ENCODE assay signal across 13 mouse cellular contexts in the genomic region with DNA sequence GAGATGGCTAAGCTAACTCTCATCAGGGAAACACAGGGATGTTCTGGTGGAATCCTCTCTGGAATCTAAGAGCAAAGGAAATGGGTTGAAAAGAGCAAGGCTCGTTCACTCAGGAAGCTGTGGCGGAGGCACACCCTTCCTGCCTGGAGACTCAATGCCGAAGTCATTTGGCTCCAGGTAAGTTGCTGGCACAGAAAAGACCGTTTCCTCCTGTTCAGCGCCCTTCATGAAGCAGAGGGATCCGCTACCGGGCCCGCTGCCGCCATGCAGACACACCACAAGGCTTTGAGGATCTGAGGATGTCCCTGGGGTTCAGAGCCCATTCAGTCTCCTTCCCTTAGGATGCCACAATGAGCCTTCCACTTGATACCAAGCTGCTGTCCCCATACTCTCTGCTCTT. TPM values are rescaled to one million over a fixed set of nuclear protein-coding genes. Genes with fewer than 3 reads are reported as not detected.
DNase-seq lines count a peak whose midpoint lies in the region; ATAC-seq and TF ChIP-seq lines count a peak whose summit lies in the region.
"Had no signal": no experiment of that assay in that cellular context is flagged by ENCODE, and none has a peak within 500 bp of the region (broad histone marks: within the 10 kb centered on the region; RNA-seq: fewer than 3 reads in every experiment).

No protein-coding gene starts in this region.

- ATAC-seq in lung, embryonic 15.5 days (ENCODE audit: borderline replicate concordance, extremely low read depth, low FRiP score, low TSS enrichment): no peak
- no peak; the same call in 1 of the 2 replicates for ATAC-seq in kidney, embryonic 16.5 days (ENCODE audit: low FRiP score, low TSS enrichment)
- no peak for ATAC-seq in megakaryocyte, adult 5-6 weeks (ENCODE audit: poor library complexity, severe bottlenecking)
- ATAC-seq: liver, postnatal 0 days; Patski had no signal

- no peaks in the 10 kb centered on the region for H3K9me3 ChIP-seq in lung, embryonic 15.5 days
- H3K9me3 ChIP-seq in kidney, embryonic 16.5 days (ENCODE audit: low read length): no peaks in the 10 kb centered on the region
- H3K9me3 ChIP-seq: embryonic facial prominence, embryonic 10.5 days had no signal

- TF ChIP-seq CTCF in lung, adult 2 months (IDR thresholded peaks at IDR 0.05; ENCODE audit: insufficient read depth, low read length): no peak

- H3K27ac ChIP-seq in lung, embryonic 15.5 days: peak overlapping the region; percentile 15; the same call in 1 of the 2 replicates
- peak overlapping the region; percentile 77 for H3K27ac ChIP-seq in kidney, embryonic 16.5 days (ENCODE audit: low read length)
- H3K27ac ChIP-seq: embryonic facial prominence, embryonic 10.5 days had no signal

- H3K4me3 ChIP-seq in lung, embryonic 15.5 days: no peak overlapping the region
- no peak overlapping the region for H3K4me3 ChIP-seq in lung, adult 2 months (replicated peaks; ENCODE audit: extremely low read depth, low read depth, low read length)
- no peak overlapping the region for H3K4me3 ChIP-seq in kidney, embryonic 16.5 days (ENCODE audit: low read length)
- H3K4me3 ChIP-seq: embryonic facial prominence, embryonic 10.5 days had no signal

- intact Hi-C loops in left cerebral cortex, postnatal 36 days (cut with DNase I): no loop called here

- no peak overlapping the region for H3K4me2 ChIP-seq in lung, embryonic 15.5 days
- no peak overlapping the region for H3K4me2 ChIP-seq in kidney, embryonic 16.5 days (replicated peaks; ENCODE audit: low read depth, low read length)

- no peak overlapping the region for H3K9ac ChIP-seq in lung, embryonic 15.5 days
- no peak overlapping the region for H3K9ac ChIP-seq in kidney, embryonic 16.5 days (replicated peaks; ENCODE audit: low read length)
- H3K9ac ChIP-seq: liver, postnatal 0 days had no signal

- H3K4me1 ChIP-seq in lung, embryonic 15.5 days: no peaks in the 10 kb centered on the region
- H3K4me1 ChIP-seq in lung, adult 2 months (ENCODE audit: control insufficient read depth, insufficient read depth, low read length): no peaks in the 10 kb centered on the region
- peaks cover 18% of the 10 kb centered on the region for H3K4me1 ChIP-seq in kidney, embryonic 16.5 days (ENCODE audit: insufficient read depth, low read length)

- no peaks in the 10 kb centered on the region for H3K27me3 ChIP-seq in lung, embryonic 15.5 days
- H3K27me3 ChIP-seq in kidney, embryonic 16.5 days (ENCODE audit: insufficient read depth, low read length): no peaks in the 10 kb centered on the region
- H3K27me3 ChIP-seq: Patski had no signal

- DNase-seq in adrenal gland, adult (ENCODE audit: inconsistent age in 2 of 2, low spot score in 1 of 2): peak; percentile 30 to 55
- no peak for DNase-seq in adrenal gland, adult 8-10 months
- no peak for DNase-seq in lung, adult 2 months
- DNase-seq in left cerebral cortex, adult 9 months (ENCODE audit: low spot score in 2 of 2): no peak
- no peak for DNase-seq in left cerebral cortex, postnatal 36 days (ENCODE audit: low spot score in 2 of 2)
- DNase-seq: liver, postnatal 0 days; spleen, adult 18-20 months; thymus, adult 18-20 months had no signal

- no peak for TF ChIP-seq POLR2A in lung, adult 2 months (IDR thresholded peaks at IDR 0.05; ENCODE audit: borderline replicate concordance, extremely low read depth, low read depth, low read length)

- WGBS in lung, embryonic 15.5 days: 72% methylated on average over 9 of the region's 9 CpGs
- 56% methylated on average over 9 of the region's 9 CpGs for WGBS in lung, adult 2 months
- 78% methylated on average over 9 of the region's 9 CpGs for WGBS in kidney, embryonic 16.5 days

- no peaks in the 10 kb centered on the region for H3K36me3 ChIP-seq in lung, embryonic 15.5 days
- H3K36me3 ChIP-seq in kidney, embryonic 16.5 days (ENCODE audit: insufficient read depth, low read length): no peaks in the 10 kb centered on the region
- H3K36me3 ChIP-seq: embryonic facial prominence, embryonic 10.5 days had no signal

RNA-seq across cellular contexts. Expression of gene Cript, which starts 37.3 kb away (rescaled TPM):
- 10 to 100 TPM; 53.2 to 83.7 (median 71.9) TPM for total RNA-seq in adrenal gland, adult 8-10 months (2022)
- polyA plus RNA-seq in lung, embryonic 15.5 days (2015; fragmentation: Nextera tagmentation; extraction: Ambion mirVana): 129 and 145 TPM in 2 replicates
- 7.7 and 15.5 TPM in 2 replicates for polyA plus RNA-seq in lung, adult 2 months (2012; rRNA removed)
- polyA plus RNA-seq in kidney, embryonic 16.5 days (2015; fragmentation: Nextera tagmentation; extraction: Ambion mirVana): 136 and 140 TPM in 2 replicates
- total RNA-seq in megakaryocyte, adult 5-6 weeks (2015): 135 and 148 TPM in 2 replicates
- 71.6 and 93.9 TPM in 2 replicates for total RNA-seq in megakaryocyte, adult 5-6 weeks (2017)
- total RNA-seq in left cerebral cortex, postnatal 36 days (2021): 10 to 100 TPM; 61.2 to 66.2 TPM

RNA-seq across cellular contexts. Expression of gene Pigf, which starts 37.4 kb away (rescaled TPM):
- total RNA-seq in adrenal gland, adult 8-10 months (2022): 10 to 100 TPM; 15.9 to 19.2 (median 18.1) TPM
- 30.7 and 35.0 TPM in 2 replicates for polyA plus RNA-seq in lung, embryonic 15.5 days (2015; fragmentation: Nextera tagmentation; extraction: Ambion mirVana)
- 2.9 and 5.3 TPM in 2 replicates for polyA plus RNA-seq in lung, adult 2 months (2012; rRNA removed)
- 37.9 and 41.5 TPM in 2 replicates for polyA plus RNA-seq in kidney, embryonic 16.5 days (2015; fragmentation: Nextera tagmentation; extraction: Ambion mirVana)
- total RNA-seq in megakaryocyte, adult 5-6 weeks (2015): 21.6 and 25.4 TPM in 2 replicates
- total RNA-seq in megakaryocyte, adult 5-6 weeks (2017): 27.7 and 32.1 TPM in 2 replicates
- 10 to 100 TPM; 15.0 to 18.1 TPM for total RNA-seq in left cerebral cortex, postnatal 36 days (2021)

RNA-seq across cellular contexts. Expression of gene Socs5, which starts 44.8 kb away (rescaled TPM):
- total RNA-seq in adrenal gland, adult 8-10 months (2022): 100 to 1,000 TPM in 1 of 4 experiments, 10 to 100 TPM in 3; 72.2 to 108 (median 96.0) TPM
- polyA plus RNA-seq in lung, embryonic 15.5 days (2015; fragmentation: Nextera tagmentation; extraction: Ambion mirVana): 14.2 and 15.5 TPM in 2 replicates
- polyA plus RNA-seq in lung, adult 2 months (2012; rRNA removed): 16.2 and 17.9 TPM in 2 replicates
- polyA plus RNA-seq in kidney, embryonic 16.5 days (2015; fragmentation: Nextera tagmentation; extraction: Ambion mirVana): 14.7 and 15.6 TPM in 2 replicates
- total RNA-seq in megakaryocyte, adult 5-6 weeks (2015): 1.8 and 3.0 TPM in 2 replicates
- total RNA-seq in megakaryocyte, adult 5-6 weeks (2017): 1.2 TPM in 2 replicates
- 100 to 1,000 TPM; 112 to 120 TPM for total RNA-seq in left cerebral cortex, postnatal 36 days (2021)

Comparison
In these comparisons a context has a peak if more than half of its experiments do, and no peak if none do; other contexts are left out.
1. DNase-seq: peak in adrenal gland, adult (2 of 2); none in adrenal gland, adult 8-10 months (single experiment), lung, adult 2 months (single experiment), left cerebral cortex, adult 9 months (0 of 2) and left cerebral cortex, postnatal 36 days (0 of 2).
2. RNA of gene Socs5, which starts 44.8 kb away (total RNA-seq): 112 to 120 TPM in left cerebral cortex, postnatal 36 days and 72.2 to 108 TPM in adrenal gland, adult 8-10 months; 1.2 to 3.0 TPM in megakaryocyte, adult 5-6 weeks; every median in the first group is over 10 times any median in the second.